Mouse (Mus musculus) telencephalon, adult 2 months (tissue): ENCODE results near the gene Iqsec3.

Experiments
- DNase-seq: peaks from one replicate; pipeline ENCODE4 v3.0.0-alpha.2; 2011; ENCODE audit warnings: low read depth, low spot score

The Iqsec3 gene

DNA sequence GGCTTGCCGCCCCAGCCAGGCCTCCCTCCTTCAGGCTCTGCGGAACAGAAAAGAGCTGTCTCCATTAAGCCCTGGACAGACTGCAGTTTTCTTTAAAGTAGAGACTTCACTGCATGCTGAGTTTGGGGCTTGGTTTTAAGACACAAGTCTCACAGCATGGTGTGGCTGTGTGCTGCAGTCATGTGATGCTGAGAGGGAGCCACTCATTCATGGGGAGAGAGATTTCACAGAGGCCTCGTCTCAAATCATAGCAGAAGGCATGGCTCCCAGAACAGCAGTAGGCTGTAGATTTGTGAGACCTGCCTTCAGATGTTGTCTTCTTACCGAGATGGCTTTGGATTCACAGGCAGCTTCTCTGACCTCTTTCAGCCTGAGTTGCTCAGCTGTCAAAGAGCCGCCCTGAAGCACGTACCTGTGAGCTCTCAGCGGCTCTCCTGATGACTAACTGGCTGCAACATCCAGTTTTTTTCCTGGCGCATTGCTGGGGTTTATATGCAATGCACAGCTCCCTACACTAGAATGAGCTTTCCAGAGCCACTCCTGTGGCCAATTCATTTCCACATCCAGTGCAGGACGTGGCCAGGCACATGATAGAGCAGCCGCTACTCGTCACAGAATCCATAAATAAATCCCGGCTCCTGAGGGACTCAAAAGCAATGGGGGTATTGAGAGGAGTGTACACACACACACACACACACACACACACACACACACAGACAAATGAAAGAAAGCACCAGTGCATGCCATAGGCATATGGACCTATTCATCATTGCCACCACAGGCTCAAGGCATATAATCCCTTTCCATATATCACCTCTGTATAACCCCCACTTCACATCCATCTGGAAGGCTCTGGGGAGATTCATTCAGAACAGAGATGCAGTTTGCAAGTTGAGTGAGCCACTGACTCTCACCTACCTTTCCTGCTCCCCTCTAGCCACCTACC lies 18.7 kb downstream of the Iqsec3 start:
- DNase-seq, result no peak

GRCm38 (mm10) chr6:121453776-121454175 lies 19.7 kb downstream of the Iqsec3 start:
- no peak for DNase-seq

DNA sequence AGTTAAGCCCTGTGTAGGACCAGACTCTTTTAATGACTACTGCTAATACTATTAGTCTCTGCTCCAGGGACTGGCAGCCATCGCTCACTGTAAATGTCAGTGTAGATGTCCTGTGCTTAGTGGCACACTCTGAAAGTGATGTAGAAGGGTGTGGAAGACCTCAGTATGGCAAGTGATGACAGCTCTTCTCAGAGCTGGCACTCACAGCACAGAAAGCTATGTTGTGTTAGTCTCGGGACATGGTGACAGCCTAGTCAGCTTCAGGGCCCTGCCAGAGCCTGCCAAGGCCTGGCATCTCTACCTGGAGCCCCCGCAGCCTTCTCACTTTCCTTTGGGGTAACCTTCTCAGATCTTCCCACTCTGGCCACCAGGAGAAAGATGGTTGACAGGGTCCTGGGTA lies 21.8 kb downstream of the Iqsec3 start:
- no peak for DNase-seq

GRCm38 (mm10) chr6:121440696-121441220 lies 32.7 kb downstream of the Iqsec3 start:
- no peak for DNase-seq

GRCm38 (mm10) chr6:121424830-121425229 lies 48.6 kb downstream of the Iqsec3 start:
- DNase-seq, result no peak

DNA sequence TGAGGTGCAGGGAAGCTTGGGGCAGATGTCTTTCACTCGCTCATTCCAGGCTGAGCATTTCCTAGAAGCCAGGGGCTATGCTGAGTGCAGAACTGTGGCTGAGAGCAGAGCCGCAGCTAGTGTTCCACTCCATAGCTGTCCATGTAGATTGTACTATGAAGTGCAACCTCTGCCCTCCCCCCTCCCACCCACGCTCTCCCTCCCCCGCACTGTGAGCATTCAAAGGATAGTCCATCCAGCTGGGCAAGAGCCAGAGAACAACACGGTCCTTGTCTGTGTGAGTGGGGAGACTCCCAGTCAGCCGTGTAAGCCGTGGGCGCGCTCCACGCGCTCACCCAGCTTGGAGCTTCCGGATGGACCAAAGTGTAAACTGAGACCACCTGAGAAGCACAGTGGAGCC lies 49.1 kb downstream of the Iqsec3 start:
- DNase-seq, result no peak

GRCm38 (mm10) chr6:121412558-121413297 lies 60.8 kb downstream of the Iqsec3 start:
- no peak for DNase-seq

DNA sequence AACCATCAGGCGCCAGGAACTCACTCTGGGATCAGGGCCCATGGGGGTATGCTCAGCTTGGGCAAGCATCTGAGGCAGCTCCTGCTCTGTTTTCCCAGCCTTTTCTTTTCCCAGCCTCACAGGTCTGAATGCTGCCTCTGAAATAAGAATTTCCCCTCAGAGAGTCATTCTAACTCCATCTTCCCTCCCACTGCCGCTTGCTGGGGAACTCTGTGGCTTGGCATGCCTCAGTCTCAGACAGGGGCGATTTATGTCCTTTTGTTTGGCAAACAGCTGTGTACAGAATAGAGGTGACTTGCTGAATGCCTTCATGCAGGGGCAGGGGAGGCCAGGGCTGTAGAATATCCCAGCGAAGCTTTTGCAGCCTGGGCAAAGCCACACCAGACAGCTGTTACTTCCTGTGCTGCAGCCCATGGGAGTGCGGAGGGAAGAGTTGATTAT lies 65.9 kb downstream of the Iqsec3 start:
- DNase-seq, result no peak

DNA sequence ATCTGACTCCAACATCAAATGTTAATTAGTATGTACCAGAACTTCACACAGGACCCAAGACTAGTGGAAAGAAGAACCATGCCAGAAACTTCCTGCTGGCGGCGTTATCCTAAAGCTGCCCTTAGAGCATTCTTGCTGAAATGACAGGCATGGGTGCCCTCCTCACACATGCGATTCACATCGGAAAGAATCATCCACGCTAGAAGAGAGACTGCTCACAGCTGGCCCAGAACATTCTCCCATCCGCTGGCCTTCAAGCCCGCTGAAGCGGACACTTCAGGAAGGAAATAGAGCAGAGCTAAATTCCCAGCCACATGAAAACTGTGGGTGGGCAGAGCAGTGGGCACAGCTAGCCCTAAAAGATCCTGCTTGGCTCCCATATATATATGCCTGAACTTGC lies 68.2 kb downstream of the Iqsec3 start:
- no peak for DNase-seq

DNA sequence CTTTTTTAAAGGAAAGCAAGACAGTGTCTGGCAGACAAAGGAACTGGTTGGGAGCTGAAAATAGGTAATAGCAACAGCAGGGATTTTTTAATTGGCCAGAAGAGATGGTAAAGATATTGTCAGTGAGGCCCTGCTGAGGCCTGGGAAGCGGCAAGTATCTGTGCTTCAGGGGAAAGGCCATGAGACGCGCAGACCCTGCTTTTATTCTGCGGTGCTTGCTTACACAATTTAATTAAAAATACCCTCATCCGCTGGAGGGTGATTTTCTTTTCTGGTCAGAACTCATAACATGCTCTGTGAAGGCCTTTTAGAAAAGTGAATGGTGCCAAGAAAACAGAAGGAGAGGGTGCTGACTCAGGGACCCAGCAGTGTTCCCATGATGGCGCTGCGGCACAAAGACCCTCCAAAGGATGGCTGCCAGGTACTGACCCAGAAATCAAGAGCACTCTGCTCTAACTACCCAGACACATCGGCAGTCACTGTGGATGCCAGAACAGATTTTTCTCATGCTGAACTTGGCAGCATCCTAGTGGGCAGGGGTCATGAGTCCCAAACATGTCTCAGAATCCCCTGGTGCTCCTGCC lies 70.7 kb downstream of the Iqsec3 start:
- DNase-seq, result no peak

- DNase-seq, result peak; percentile 42
Observed at GRCm38 (mm10) chr6:121401826-121402660, 71.4 kb downstream of the Iqsec3 start.

DNA sequence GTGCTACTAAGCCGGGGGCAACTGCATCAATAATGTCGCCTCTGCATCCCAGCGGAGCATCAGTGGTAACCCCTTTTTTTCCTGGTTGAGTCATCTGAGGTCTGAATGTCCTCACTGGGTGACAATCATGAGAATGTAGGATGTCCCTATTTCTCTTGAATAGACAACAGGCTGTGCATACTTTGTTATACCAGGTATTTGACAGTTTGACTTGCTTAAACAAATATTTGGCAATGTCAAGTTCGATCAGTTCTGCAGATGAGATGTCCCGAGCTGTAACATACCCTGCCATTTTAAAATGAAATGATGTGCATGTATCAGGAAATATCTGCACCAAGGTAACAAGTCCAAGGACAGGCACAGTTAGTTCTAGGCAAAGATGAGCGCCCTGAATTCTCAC lies 72.3 kb downstream of the Iqsec3 start:
- no peak for DNase-seq

DNA sequence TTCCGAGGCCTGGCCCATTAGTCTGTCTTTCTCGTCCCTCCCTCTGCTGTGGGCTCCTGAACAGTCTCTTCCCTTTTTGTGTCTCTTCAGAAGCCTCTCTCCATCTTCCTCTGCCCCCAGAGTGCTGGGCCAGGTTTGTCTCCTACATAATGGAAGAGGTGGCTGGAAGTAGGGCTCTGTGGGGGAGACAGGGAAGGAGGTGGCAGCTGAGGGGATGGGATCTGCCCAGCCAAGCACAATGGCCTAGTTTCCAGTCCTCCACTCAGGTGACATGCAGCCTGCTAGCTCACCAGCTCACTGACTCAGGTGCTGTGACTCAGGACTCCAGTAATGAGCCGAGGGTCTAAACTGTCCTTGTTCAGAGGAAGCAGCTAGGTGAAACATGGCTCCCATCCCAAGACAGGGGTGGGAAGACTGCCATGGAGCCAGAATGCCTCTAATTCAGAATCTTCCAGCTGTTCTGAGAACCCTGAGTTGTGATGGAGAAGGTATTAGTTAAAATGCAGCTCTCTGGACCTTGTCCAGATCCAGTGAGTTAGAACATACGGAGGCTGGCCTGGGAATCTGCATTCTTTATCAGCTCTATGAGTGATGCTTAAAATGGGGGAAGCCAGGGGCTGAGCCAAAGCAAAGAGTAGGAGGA lies 80.7 kb downstream of the Iqsec3 start:
- peak; percentile 48 for DNase-seq

DNA sequence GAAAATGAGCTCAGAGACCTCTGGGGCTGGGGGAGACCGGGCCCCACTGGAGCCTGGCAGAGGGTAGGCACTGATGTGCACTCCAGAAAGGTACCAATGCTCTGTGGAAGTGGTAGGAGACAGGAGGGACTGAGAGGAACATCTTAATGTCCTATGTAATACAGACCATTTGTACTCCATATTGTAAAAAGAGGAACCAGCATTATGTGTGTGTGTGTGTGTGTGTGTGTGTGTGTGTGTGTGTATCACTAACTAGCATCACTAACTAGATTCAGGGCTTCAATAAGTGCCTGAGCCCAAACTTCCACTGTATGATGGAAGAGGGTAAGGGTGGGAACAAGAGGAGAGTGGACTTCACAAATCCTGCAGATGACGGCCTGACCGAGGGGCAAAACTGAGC lies 88.1 kb downstream of the Iqsec3 start:
- DNase-seq, result no peak

GRCm38 (mm10) chr6:121382071-121382470 lies 91.4 kb downstream of the Iqsec3 start:
- DNase-seq, result no peak

- no peak for DNase-seq
Observed at GRCm38 (mm10) chr6:121380576-121380975, 92.9 kb downstream of the Iqsec3 start.

DNA sequence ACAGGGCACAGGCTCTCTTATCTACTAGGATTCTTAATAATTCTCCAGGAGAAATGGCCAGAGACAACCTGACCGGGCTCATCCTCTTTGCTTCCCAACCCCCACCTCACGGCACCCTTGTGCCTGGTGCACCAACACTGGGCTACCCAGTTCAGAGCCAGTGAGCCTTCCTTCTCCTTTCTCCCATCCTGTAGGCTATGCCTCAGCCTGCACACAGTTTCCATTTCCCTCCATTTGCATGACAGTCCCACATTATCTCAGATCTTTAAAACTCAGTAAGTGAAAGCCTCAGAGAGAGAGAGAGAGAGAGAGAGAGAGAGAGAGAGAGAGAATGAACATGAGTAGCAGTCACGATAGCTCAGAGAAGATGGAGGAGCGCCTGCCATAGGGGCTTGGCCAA lies 95.2 kb downstream of the Iqsec3 start:
- no peak for DNase-seq

GRCm38 (mm10) chr6:121376159-121376558 lies 97.3 kb downstream of the Iqsec3 start:
- DNase-seq, result no peak

DNA sequence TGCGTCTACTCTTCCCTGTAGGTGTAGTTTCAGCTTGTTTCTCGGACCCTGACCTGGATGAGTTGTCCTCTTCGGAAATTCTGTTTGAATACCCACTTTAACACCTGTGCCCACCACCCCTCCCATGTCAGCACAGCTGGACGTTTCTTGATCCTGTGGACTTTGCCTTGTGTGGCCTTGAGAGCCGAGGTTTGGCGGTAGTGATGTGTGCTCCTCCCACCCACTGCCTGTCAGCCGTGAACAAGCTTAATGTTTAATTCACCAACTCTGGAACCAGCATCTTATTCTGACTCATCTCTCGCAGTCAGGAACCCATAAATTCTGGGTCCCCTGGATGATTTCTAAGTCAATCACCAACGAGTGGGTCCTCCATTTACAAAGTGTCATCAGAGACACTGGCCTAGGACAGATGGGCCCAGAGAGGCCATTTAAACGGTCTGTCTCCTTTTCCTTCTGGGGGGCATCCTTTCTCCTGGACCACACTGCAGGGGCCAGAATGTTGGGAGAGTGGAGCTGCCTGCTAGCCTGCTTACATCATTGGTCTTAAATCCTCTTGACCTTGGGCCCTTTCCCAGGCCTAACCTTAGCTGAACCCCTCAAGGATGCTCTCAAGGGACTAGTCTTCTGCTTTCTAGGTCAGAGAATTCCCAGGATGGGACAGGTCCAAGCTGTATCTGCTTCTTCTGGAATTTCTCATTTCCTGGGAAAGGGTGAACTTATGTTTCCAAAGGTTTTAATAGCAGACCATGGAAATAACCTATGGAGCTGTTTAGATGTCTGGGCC lies 102.1 kb downstream of the Iqsec3 start:
- no peak for DNase-seq

DNA sequence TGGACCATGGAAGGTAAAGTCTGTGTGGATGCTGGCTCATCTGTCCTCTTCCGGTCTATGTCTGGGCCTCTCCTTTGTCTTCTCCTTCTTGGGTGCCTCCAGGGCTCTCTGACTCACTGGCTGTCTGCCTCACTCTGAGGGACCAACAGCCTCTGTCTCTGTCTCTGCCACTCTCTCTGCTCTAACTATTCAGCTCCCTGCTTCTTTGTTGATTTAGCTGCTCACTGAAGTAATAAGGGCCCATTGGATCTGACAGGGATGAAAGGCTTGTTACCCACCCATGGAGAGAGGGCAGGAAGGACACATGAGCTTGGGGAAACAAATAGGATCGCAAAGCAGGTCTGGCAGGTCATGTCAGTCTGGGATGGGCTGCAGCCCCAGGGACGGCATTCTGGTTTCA lies 106.4 kb downstream of the Iqsec3 start:
- no peak for DNase-seq
